Mouse (Mus musculus): ENCODE data around the gene Atad1. TPM values are rescaled to one million over a fixed set of nuclear protein-coding genes. Genes with fewer than 3 reads are reported as not detected.
"Not testable (repeated sequence)": the region's sequence is repeated elsewhere in the genome, so short reads cannot be mapped to it uniquely, and the experiment has no call there.

Atad1 gene
- polyA plus RNA-seq, 1 experiment from 2014 or later = 66.5 TPM

DNA sequence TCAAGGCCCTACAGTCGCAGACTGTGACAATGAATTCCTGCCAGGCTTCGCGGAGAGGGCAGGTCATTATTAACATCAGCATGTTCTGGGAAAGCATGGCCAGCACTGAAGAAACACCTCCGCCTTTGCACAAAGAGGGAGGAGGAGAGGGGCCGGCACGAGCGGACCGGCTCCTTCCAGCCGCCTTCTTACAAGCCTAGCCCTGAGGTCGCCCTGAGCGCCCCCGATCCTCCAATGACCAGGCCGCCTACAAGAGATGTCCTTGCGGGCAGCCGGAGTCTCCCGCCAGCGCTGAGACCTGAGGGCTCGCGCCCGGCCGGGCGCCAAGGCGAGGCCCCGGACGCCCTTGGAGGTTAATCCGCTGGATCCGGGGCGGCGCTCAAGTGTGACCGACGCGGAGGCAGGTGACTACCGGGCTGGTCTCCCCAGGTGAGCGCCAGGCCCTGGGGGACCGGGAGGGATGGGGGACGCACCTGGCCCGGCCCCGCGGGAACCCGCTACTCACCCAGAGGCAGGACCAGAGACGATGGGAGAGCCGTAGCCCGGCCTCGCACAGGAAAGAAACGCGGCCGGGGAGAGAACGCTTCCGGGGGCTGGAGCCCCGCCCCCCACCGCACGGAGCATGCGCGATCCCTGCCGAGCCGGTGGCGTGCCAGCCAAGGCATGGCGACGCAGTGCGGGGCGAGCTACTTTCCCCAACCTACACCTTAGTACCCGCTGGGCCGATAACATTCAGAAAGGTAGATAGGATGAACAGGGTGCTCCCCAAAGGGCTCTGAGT is 27.6 kb downstream of the Atad1 start:
- peak; percentile 92 for DNase-seq (ENCODE audit: low spot score)
- Histone ChIP-seq H3K36me3 (ENCODE audit: control insufficient read depth, insufficient read depth, low read length) (no peaks in the 10 kb centered on the region), H3K9ac (ENCODE audit: low read depth, low read length) (peak overlapping the region; percentile 84), H3K27me3 (replicated peaks; ENCODE audit: control insufficient read depth, insufficient read depth, low read length) (no peaks in the 10 kb centered on the region), H3K4me2 (ENCODE audit: low read depth, low read length) (peak overlapping the region; percentile 73), H3K27ac (replicated peaks; ENCODE audit: low read depth, low read length) (peak overlapping the region; percentile 71), H3K9me3 (ENCODE audit: control insufficient read depth, low read length) (no peaks in the 10 kb centered on the region), H3K4me3 (ENCODE audit: low read depth, low read length) (peak overlapping the region; percentile 82), H3K4me1 (ENCODE audit: control insufficient read depth, insufficient read depth, low read length) (0 out of 2 replicates have a peak, but pooled peaks cover 3% of the 10 kb centered on the region)
- under 1% methylated on average over 47 of the region's 63 CpGs for WGBS
- peak; percentile 97 for ATAC-seq (ENCODE audit: low read depth)

DNA sequence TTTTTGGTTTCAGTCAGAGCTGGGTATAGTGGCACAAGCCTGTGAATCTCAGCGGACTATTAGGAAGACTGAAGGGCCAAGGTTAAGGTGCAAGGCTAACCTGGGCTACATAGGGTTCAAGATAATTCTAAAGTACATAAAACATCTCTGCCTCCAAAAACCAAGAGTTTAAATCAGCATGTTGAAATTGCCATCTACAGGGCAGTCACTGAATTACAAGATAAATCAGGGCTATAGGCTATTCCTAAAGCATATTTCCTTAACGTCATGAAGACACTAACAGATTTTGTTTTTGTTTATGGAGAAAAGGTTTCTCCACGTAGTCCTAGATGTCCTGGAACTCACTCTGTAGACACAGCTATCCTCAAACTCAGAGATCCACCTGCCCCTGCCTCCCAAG is 29.3 kb downstream of the Atad1 start:
- Histone ChIP-seq H3K27ac (replicated peaks; ENCODE audit: low read depth, low read length) (no peak overlapping the region), H3K4me3 (ENCODE audit: low read depth, low read length) (no peak overlapping the region), H3K9ac (ENCODE audit: low read depth, low read length) (no peak overlapping the region), H3K36me3 (ENCODE audit: control insufficient read depth, insufficient read depth, low read length) (peaks cover 15% of the 10 kb centered on the region), H3K4me1 (ENCODE audit: control insufficient read depth, insufficient read depth, low read length) (0 out of 2 replicates have a peak, but pooled peaks cover 3% of the 10 kb centered on the region), H3K9me3 (ENCODE audit: control insufficient read depth, low read length) (no peaks in the 10 kb centered on the region), H3K27me3 (replicated peaks; ENCODE audit: control insufficient read depth, insufficient read depth, low read length) (no peaks in the 10 kb centered on the region), H3K4me2 (ENCODE audit: low read depth, low read length) (no peak overlapping the region)
- DNase-seq (ENCODE audit: low spot score) (peak; percentile 33), ATAC-seq (ENCODE audit: low read depth) (no peak)
- WGBS = 69% methylated on average over 3 of the region's 3 CpGs

DNA sequence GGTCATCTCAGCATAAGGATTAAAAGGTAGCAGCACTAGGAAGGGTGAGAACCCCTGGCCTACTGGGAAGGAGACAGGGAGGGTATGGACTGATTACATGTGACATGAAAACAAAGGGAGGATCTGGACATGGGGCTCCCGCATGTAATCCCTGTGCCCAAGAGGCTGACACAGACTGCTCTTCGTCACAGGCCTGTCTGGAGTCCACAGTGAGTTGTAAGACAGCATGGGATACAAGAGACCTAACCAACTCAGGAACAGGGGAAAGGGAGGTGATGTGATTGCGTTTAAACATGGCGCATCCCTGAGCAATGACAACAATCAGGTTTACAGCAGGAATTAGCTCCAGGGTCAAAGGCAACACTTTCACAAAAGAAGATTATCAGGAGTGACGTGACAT is 30.6 kb downstream of the Atad1 start:
- Histone ChIP-seq H3K9me3 (ENCODE audit: control insufficient read depth, low read length) (no peaks in the 10 kb centered on the region), H3K36me3 (ENCODE audit: control insufficient read depth, insufficient read depth, low read length) (peaks cover 28% of the 10 kb centered on the region), H3K4me1 (ENCODE audit: control insufficient read depth, insufficient read depth, low read length) (0 out of 2 replicates have a peak, but pooled peaks cover 3% of the 10 kb centered on the region), H3K9ac (ENCODE audit: low read depth, low read length) (no peak overlapping the region), H3K27me3 (replicated peaks; ENCODE audit: control insufficient read depth, insufficient read depth, low read length) (no peaks in the 10 kb centered on the region), H3K27ac (replicated peaks; ENCODE audit: low read depth, low read length) (no peak overlapping the region), H3K4me3 (ENCODE audit: low read depth, low read length) (no peak overlapping the region), H3K4me2 (ENCODE audit: low read depth, low read length) (no peak overlapping the region)
- no peak for DNase-seq (ENCODE audit: low spot score)
- 93% methylated on average over 5 of the region's 5 CpGs for WGBS
- no peak for ATAC-seq (ENCODE audit: low read depth)

DNA sequence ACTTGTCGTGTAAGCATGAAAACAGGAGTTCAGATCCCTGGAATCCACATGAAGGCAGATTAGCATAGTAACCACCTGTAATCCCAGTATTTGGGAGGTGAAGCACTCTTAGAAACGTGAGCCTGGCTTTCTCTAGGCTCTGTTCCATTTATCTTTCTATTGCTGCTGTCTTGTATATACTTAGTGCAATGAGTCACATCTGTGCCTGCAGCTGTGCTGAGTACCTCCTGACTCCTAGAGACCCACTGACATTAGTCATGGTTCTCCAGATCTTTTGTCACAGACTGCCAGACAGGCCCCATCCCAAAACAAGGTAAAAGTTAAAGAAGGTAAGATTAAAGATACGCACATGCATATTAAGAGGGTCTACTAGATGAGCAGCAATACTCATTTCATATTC is 37.4 kb downstream of the Atad1 start:
- H3K27ac ChIP-seq (replicated peaks; ENCODE audit: low read depth, low read length) = no peak overlapping the region
- ATAC-seq (ENCODE audit: low read depth) = no peak
- 78% methylated on average over 3 of the region's 3 CpGs for WGBS
- no peak for DNase-seq (ENCODE audit: low spot score)
- H3K9ac ChIP-seq (ENCODE audit: low read depth, low read length) = no peak overlapping the region
- H3K36me3 ChIP-seq (ENCODE audit: control insufficient read depth, insufficient read depth, low read length) = peaks cover 76% of the 10 kb centered on the region
- no peaks in the 10 kb centered on the region for H3K4me1 ChIP-seq (ENCODE audit: control insufficient read depth, insufficient read depth, low read length)
- H3K27me3 ChIP-seq (replicated peaks; ENCODE audit: control insufficient read depth, insufficient read depth, low read length) = no peaks in the 10 kb centered on the region
- H3K9me3 ChIP-seq (ENCODE audit: control insufficient read depth, low read length) = no peaks in the 10 kb centered on the region
- H3K4me2 ChIP-seq (ENCODE audit: low read depth, low read length) = no peak overlapping the region
- no peak overlapping the region for H3K4me3 ChIP-seq (ENCODE audit: low read depth, low read length)

DNA sequence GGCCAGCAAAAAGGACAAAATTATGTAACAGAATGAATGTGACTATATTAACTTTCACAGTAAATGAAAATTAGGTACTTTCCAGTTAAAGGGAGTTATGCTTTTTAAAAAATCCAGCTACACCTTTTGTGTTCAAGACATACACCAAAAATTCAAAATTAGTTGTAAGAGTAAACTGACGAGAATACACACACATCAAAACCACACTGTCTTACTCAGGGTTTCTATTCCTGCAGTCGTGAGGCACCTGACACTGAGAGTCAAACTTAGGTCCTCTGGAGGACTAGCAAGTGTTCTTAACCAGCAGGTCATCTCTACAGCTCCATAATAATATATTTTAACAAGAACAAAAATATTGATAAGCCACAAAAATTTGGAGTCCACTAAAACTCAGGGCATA is 42.9 kb downstream of the Atad1 start:
- Histone ChIP-seq H3K4me3 (ENCODE audit: low read depth, low read length) (no peak overlapping the region), H3K4me2 (ENCODE audit: low read depth, low read length) (no peak overlapping the region), H3K27ac (replicated peaks; ENCODE audit: low read depth, low read length) (no peak overlapping the region), H3K4me1 (ENCODE audit: control insufficient read depth, insufficient read depth, low read length) (no peaks in the 10 kb centered on the region), H3K9me3 (ENCODE audit: control insufficient read depth, low read length) (no peaks in the 10 kb centered on the region), H3K9ac (ENCODE audit: low read depth, low read length) (no peak overlapping the region), H3K27me3 (replicated peaks; ENCODE audit: control insufficient read depth, insufficient read depth, low read length) (no peaks in the 10 kb centered on the region), H3K36me3 (ENCODE audit: control insufficient read depth, insufficient read depth, low read length) (peaks cover 83% of the 10 kb centered on the region)
- DNase-seq (ENCODE audit: low spot score) = no peak
- WGBS = 94% methylated on average over 2 of the region's 2 CpGs
- no peak for ATAC-seq (ENCODE audit: low read depth)

DNA sequence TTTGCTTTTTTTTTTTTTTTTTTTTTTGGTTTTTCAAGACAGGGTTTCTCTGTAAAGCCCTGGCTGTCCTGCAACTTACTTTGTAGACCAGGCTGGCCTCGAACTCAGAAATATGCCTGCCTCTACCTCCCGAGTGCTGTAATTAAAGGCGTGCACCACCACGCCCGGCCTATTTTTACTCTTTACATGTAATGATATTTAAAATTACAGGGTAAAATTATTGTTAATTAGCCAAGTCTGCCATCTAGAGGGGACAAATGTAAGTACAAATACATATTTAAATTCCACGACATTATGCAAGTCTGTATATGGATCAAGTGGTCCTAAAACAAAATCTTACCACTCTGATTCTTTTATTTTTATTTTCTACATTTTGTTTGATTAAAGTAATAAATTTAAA is 49.9 kb downstream of the Atad1 start:
- Histone ChIP-seq H3K4me3 (ENCODE audit: low read depth, low read length) (no peak overlapping the region), H3K4me1 (ENCODE audit: control insufficient read depth, insufficient read depth, low read length) (no peaks in the 10 kb centered on the region), H3K27me3 (replicated peaks; ENCODE audit: control insufficient read depth, insufficient read depth, low read length) (no peaks in the 10 kb centered on the region), H3K27ac (replicated peaks; ENCODE audit: low read depth, low read length) (no peak overlapping the region), H3K9me3 (ENCODE audit: control insufficient read depth, low read length) (no peaks in the 10 kb centered on the region), H3K9ac (ENCODE audit: low read depth, low read length) (no peak overlapping the region), H3K4me2 (ENCODE audit: low read depth, low read length) (no peak overlapping the region), H3K36me3 (ENCODE audit: control insufficient read depth, insufficient read depth, low read length) (peaks cover 55% of the 10 kb centered on the region)
- DNase-seq (ENCODE audit: low spot score) (peak; percentile 58), ATAC-seq (ENCODE audit: low read depth) (no peak)
- WGBS = 60% methylated on average over 6 of the region's 6 CpGs

DNA sequence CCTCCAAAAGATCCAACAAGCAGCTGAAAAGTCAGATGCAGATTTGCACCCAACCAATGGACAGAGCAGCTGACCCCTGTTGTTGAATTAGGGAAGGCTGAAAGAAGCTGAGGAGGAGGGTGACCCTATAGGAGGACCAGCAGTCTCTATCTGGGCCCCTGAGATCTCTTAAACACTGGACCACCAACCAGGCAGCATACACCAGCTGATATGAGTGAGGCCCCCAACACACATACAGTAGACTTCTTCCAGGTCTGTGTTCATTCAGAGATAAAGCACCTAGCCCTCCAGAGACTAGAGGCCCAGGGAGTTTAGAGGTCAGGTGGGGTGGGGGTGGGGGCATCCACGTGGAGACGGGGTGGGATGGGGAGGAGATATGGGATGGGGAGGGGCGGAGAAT is 51.4 kb downstream of the Atad1 start:
- H3K9ac ChIP-seq (ENCODE audit: low read depth, low read length); DNase-seq (ENCODE audit: low spot score); H3K4me3 ChIP-seq (ENCODE audit: low read depth, low read length); ATAC-seq (ENCODE audit: low read depth); H3K4me2 ChIP-seq (ENCODE audit: low read depth, low read length); H3K4me1 ChIP-seq (ENCODE audit: control insufficient read depth, insufficient read depth, low read length); H3K27ac ChIP-seq (replicated peaks; ENCODE audit: low read depth, low read length); H3K27me3 ChIP-seq (replicated peaks; ENCODE audit: control insufficient read depth, insufficient read depth, low read length); H3K9me3 ChIP-seq (ENCODE audit: control insufficient read depth, low read length): not testable (repeated sequence)
- peaks cover 46% of the 10 kb centered on the region for H3K36me3 ChIP-seq (ENCODE audit: control insufficient read depth, insufficient read depth, low read length)
- WGBS = 78% methylated on average over 3 of the region's 3 CpGs

DNA sequence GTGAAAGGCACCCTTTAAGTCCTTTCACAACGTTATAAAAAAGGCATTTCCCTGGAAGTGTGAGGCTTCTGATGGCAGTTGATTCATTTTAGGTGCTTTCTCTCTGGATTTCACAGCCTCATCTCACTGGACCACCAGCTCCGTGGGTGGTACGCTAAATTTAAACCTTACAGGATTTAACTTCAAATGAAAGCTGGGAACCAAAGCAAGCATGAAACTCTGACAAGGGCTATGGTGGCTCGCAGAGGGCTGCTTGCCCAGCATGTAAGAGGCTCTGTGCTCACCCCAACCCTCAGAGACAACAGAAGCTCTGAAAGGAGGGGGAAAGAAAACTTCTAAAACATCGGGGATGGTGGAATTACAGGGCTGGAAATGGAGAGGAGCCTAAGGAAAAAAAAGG is 51.9 kb downstream of the Atad1 start:
- no peak overlapping the region for H3K4me2 ChIP-seq (ENCODE audit: low read depth, low read length)
- H3K4me3 ChIP-seq (ENCODE audit: low read depth, low read length) = no peak overlapping the region
- ATAC-seq (ENCODE audit: low read depth) (no peak), DNase-seq (ENCODE audit: low spot score) (no peak)
- no peaks in the 10 kb centered on the region for H3K27me3 ChIP-seq (replicated peaks; ENCODE audit: control insufficient read depth, insufficient read depth, low read length)
- WGBS = 83% methylated on average over 5 of the region's 5 CpGs
- H3K27ac ChIP-seq (replicated peaks; ENCODE audit: low read depth, low read length) = no peak overlapping the region
- H3K9ac ChIP-seq (ENCODE audit: low read depth, low read length) = no peak overlapping the region
- peaks cover 46% of the 10 kb centered on the region for H3K36me3 ChIP-seq (ENCODE audit: control insufficient read depth, insufficient read depth, low read length)
- no peaks in the 10 kb centered on the region for H3K4me1 ChIP-seq (ENCODE audit: control insufficient read depth, insufficient read depth, low read length)
- H3K9me3 ChIP-seq (ENCODE audit: control insufficient read depth, low read length) = no peaks in the 10 kb centered on the region

DNA sequence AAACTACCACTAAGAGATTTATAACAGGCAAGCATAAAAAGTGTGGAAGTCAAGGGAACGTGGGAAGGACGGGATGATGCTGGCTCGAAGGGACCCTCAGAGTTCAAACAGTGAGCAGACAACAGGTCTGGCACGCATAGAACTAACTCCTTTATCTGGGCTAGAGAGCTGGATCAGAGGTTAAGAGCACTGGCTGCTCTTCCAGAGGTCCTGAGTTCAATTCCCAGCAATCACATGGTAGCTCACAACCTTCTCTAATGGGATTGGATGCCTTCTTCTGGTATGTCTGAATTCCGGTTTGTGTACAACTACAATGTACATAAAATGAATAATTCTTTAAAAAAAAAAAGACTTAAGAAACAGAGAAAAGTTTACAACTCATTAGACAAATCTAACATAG is 56.5 kb downstream of the Atad1 start:
- WGBS = 96% methylated on average over 5 of the region's 5 CpGs
- no peaks in the 10 kb centered on the region for H3K9me3 ChIP-seq (ENCODE audit: control insufficient read depth, low read length)
- H3K36me3 ChIP-seq (ENCODE audit: control insufficient read depth, insufficient read depth, low read length) = peaks cover 57% of the 10 kb centered on the region

More for the DNA sequence above, 56.5 kb downstream of the Atad1 start:
- Histone ChIP-seq H3K4me1 (ENCODE audit: control insufficient read depth, insufficient read depth, low read length) (no peaks in the 10 kb centered on the region), H3K27ac (replicated peaks; ENCODE audit: low read depth, low read length) (no peak overlapping the region), H3K9ac (ENCODE audit: low read depth, low read length) (no peak overlapping the region), H3K4me3 (ENCODE audit: low read depth, low read length) (no peak overlapping the region), H3K4me2 (ENCODE audit: low read depth, low read length) (no peak overlapping the region), H3K27me3 (replicated peaks; ENCODE audit: control insufficient read depth, insufficient read depth, low read length) (no peaks in the 10 kb centered on the region)
- DNase-seq (ENCODE audit: low spot score) (no peak), ATAC-seq (ENCODE audit: low read depth) (no peak)
